Mouse (Mus musculus) kidney, adult 10 weeks (tissue): ENCODE results near the gene S1pr5. TPM values are rescaled to one million over a fixed set of nuclear protein-coding genes. Genes with fewer than 3 reads are reported as not detected.

Source experiments
- polyA plus RNA-seq: library from polyadenylated mRNA; stranded (reverse); fragments of 350-450 nt; fragmentation: Illumina TruSeq; extraction: RNeasy Lipid Tissue Mini Kit (QIAGEN cat#74804); gene quantifications from one replicate; pipeline ENCODE4 v1.2.3, GENCODE M21; 2014; ENCODE audit warnings: low read depth, low replicate concordance

S1pr5 gene
- not detected for polyA plus RNA-seq

GRCm38 (mm10) chr9:21248326-21248725 is at the start of gene S1pr5:
Gene S1pr5 (minus strand): TSS chr9:21248443.

GRCm38 (mm10) chr9:21291022-21291787 is 43.0 kb upstream of the S1pr5 start, which contains the start of gene Cdkn2d:
Gene Cdkn2d (minus strand): TSS chr9:21291407.

GRCm38 (mm10) chr9:21287571-21288402 is 39.5 kb upstream of the S1pr5 start, which contains the start of gene Kri1:
Gene Kri1 (minus strand): TSS chr9:21287969.

GRCm38 (mm10) chr9:21265000-21265561 is 16.8 kb upstream of the S1pr5 start, which contains the start of gene Atg4d:
Gene Atg4d (plus strand): TSS chr9:21265293.

GRCm38 (mm10) chr9:21238733-21239464 is 9.3 kb downstream of the S1pr5 start, which contains the start of gene Keap1:
Gene Keap1 (minus strand): TSS chr9:21239361.

Other genes with a start within 250 kb of the S1pr5 start
- 0.40 TPM for gene Mrpl4, start 245.7 kb downstream of the S1pr5 start, polyA plus RNA-seq
- gene Icam1, start 232.5 kb downstream of the S1pr5 start, polyA plus RNA-seq: 5.3 TPM
- gene Icam4, start 219.1 kb downstream of the S1pr5 start, polyA plus RNA-seq: not detected
- not detected for gene Icam5, start 216.4 kb downstream of the S1pr5 start, polyA plus RNA-seq
- gene Zglp1, start 181.3 kb downstream of the S1pr5 start, polyA plus RNA-seq: not detected
- gene Gm49373, start 175.3 kb downstream of the S1pr5 start, polyA plus RNA-seq: not detected
- 0.69 TPM for gene Fdx1l, start 174.8 kb downstream of the S1pr5 start, polyA plus RNA-seq
- 0.73 TPM for gene Gm38431, start 156.4 kb downstream of the S1pr5 start, polyA plus RNA-seq
- gene Raver1, start 156.4 kb downstream of the S1pr5 start, polyA plus RNA-seq: 4.5 TPM
- gene Tyk2, start 117.2 kb downstream of the S1pr5 start, polyA plus RNA-seq: 2.0 TPM
- gene Cdc37, start 98.5 kb downstream of the S1pr5 start, polyA plus RNA-seq: 9.0 TPM
- gene Pde4a, start 82.7 kb downstream of the S1pr5 start, polyA plus RNA-seq: 0.93 TPM
- 7.0 TPM for gene Keap1, start 9.1 kb downstream of the S1pr5 start, polyA plus RNA-seq
- gene Atg4d, start 16.9 kb upstream of the S1pr5 start, polyA plus RNA-seq: 1.3 TPM
- 3.3 TPM for gene Kri1, start 39.5 kb upstream of the S1pr5 start, polyA plus RNA-seq
- gene Cdkn2d, start 43.0 kb upstream of the S1pr5 start, polyA plus RNA-seq: 3.2 TPM
- 3.4 TPM for gene Ap1m2, start 63.9 kb upstream of the S1pr5 start, polyA plus RNA-seq
- 13.9 TPM for gene Slc44a2, start 72.3 kb upstream of the S1pr5 start, polyA plus RNA-seq
- gene Ilf3, start 119.4 kb upstream of the S1pr5 start, polyA plus RNA-seq: 12.2 TPM
- gene Qtrt1, start 163.4 kb upstream of the S1pr5 start, polyA plus RNA-seq: not detected
- 17.1 TPM for gene Dnm2, start 176.5 kb upstream of the S1pr5 start, polyA plus RNA-seq